Mouse (Mus musculus) spleen, adult 2 months (tissue): ENCODE measurements around the gene Kmt5a.

Experiments used
- CTCF ChIP-seq: fragments of 200-500 bp; IDR thresholded peaks from 2 replicates; pipeline ENCODE4 v1.5.1; 2011; ENCODE audit warnings: mild to moderate bottlenecking, inconsistent platforms; ENCODE audit not compliant: insufficient read depth, insufficient read length, insufficient replicate concordance; ENCODE audit errors: extremely low read depth
- POLR2A ChIP-seq: fragments of 200-500 bp; IDR thresholded peaks from 2 replicates; pipeline ENCODE4 v1.6.1; 2011; ENCODE audit warnings: low read depth, low read length, inconsistent platforms

- TF ChIP-seq CTCF (no peak), POLR2A (no peak)
Measured at GRCm38 (mm10) chr5:124488885-124489284, 49.2 kb downstream of the Kmt5a start.
